Mouse (Mus musculus): Measurements from ENCODE around the gene Golt1a. TPM values are rescaled to one million over a fixed set of nuclear protein-coding genes. Genes with fewer than 3 reads are reported as not detected.

Golt1a gene
- total RNA-seq, 2 experiments from 2014 or later: not detected

DNA sequence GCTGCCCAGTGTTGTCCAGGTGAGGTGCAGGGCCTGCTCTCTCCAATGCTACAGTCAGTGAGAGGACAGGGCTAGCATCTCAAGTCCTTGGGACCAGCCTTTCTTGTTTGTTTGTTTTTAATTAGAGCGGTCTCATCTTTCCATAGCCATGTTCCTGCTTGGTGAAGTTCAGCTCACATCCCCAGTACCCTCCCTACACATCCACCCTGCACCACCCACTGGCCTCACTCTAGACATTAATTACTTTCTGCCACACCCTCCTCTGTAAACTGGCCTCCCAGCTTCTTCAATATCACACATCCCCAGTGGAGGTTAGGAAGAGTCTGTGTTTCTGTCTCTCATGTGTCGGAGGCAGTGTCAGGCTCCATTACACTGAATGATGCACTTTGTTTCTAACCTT, 34.8 kb downstream of the Golt1a start:
- no peak for DNase-seq (ENCODE audit: extremely low spot score in 1 of 2, low spot score in 1 of 2)

DNA sequence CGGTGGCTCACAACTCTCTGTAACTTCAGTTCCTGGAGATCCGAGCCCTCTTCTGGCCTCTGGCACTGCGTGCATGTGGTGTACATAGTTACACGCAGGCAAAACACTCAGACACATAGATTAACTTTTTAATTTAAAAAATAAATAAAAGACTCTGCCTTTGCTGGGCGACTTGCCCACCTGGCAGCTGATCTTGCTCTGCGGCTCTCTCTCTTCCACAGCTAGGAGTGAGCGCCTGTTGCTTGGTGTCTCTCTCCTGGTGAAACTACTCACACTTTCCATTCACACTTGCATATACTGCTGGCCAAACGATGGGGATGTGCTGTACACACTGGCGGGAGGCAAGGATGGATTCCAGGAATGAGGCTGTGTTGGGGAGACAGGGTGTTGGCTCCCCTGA, 36.9 kb downstream of the Golt1a start:
- DNase-seq (ENCODE audit: extremely low spot score in 1 of 2, low spot score in 1 of 2): no peak

DNA sequence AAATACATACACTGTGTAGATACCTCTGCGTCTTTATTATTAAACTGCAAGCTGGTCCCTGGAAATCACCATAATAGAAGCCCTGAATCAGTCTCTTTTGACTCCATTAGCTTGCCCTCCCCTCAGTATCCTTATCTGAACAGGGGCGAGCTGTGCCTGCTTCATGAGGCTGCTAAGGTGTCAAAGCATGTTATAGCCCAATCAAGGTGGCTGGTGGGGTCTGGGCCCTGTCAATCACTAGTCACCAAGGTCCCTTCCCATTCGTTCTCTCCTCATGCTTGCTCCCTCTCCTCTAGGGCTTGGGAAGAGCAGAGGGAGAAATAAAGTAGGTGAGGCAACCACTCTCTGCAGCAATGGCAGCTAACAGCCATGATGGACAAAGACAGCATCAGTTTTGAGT, 37.6 kb downstream of the Golt1a start:
- no peak for DNase-seq (ENCODE audit: extremely low spot score in 1 of 2, low spot score in 1 of 2)

DNA sequence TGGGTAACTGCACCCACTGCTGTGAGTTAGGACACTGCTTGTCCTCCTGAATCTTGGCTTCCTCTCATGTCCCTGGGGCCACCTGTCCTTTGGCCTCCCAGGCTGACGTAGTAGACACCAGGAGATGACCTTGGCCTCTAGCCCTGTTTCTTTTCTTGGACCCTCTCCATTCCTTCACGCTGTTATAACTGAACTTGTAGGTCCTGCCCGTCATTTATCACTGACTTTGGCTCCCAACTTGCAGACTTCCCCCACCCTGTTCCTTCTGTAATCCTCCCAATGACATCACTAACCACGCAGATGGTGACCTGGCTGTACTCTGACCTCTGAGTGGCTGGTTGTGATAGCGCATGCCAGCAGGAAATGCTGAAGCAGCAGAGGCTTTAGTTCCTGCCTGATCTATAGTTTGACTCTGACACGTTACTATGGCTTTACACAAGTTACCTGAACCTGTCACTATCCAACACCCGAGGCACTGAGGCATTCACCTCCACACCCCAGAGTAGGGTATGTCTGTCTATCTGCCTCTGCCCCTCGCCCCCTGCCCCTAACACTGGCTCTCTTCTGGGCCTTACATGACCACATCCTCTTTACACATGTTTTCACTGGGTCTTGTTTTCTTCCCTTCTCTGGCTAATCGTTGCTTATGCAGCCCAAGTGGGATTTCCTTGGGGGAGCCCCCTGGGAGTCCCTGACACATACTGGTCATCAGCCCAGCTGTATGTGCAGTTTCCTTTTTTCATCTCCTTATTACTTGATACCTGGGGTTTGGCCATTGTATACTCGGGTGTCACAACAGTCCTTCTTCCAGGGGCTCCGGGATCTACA, 38.3 kb downstream of the Golt1a start:
- no peak for DNase-seq (ENCODE audit: extremely low spot score in 1 of 2, low spot score in 1 of 2)

DNA sequence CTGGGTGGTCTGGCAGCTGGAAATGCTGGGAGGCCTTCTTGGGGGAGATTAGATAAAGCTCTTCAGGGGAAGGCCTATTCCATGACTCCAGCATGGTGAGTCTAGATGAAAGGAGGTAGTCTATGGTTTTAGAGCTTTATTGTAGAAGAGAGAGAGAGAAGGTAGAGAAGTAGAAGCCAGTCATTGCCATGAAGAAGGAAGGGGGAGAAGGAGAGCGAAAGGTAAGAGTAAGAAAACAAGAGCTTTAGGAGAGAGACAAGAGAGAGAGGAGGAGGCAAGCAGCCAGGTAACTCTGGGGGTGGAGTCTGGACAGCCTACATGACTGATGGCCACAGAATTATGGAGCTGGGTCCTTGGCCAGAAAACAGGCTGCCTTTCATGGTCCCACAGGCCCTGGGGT, 40.6 kb downstream of the Golt1a start, which contains the start of gene Ren1:
TSS of gene Ren1 (plus strand) at position 301 of the 400 bp plus-strand sequence.
- no peak for DNase-seq (ENCODE audit: extremely low spot score in 1 of 2, low spot score in 1 of 2)

DNA sequence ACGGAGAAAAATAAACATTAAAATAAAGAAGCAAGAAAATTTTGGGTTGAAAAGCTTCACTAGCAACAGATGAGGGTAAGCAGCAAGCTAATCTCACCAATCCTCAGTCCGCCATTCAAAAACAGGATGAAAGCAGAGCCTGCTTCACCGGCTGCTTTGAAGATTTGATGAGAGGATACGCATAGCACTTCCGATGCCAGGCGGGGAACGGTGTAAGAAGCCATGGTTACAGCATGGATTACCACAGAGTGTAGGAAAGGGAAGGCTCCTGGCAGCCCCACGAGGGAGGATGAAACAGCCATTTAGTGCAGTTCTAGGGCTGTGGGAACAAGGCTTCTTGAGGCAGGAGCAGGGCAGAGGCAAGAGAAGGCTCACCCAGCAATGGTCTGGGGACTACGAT, 42.2 kb downstream of the Golt1a start:
- no peak for DNase-seq (ENCODE audit: extremely low spot score in 1 of 2, low spot score in 1 of 2)

DNA sequence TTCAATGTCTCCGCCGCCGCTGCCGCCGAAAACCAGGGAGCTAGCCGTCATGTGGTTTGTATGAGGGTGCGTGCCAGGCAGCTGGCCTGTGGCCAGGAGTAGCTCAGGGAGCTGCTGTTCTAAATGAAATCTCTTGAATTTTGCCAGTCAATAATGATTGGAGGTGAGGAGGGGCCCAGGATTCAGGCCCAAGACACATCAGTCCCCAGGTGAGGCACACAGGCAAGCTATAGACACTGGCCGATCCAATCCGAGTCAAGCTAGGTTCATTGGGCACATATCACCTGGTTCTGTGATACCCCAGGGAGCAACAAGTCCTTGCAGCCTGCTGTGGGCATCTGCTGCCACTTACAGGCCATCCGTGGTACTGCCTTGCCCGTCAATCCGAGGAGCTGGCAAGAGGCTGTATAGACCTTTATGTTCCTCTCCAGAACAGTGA, 43.8 kb downstream of the Golt1a start:
- peak; percentile 78 to 93 for DNase-seq (ENCODE audit: extremely low spot score in 1 of 2, low spot score in 1 of 2)

DNA sequence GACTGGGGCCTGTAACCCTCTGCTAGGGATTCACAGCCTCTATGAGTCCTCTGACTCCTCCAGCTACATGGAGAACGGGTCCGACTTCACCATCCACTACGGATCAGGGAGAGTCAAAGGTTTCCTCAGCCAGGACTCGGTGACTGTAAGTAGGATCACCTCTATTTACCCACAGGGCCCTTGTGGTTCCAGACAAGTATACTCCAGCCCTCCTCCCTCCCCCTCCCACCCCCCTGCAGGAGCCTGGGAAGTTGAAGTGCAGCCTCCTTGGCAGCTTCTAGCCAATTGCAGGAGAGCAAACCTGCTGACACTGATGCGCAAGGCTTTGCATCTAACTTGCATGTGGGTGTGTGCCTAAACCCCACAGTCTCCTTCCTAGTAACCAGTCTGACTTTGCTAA, 45.9 kb downstream of the Golt1a start:
- DNase-seq (ENCODE audit: extremely low spot score in 1 of 2, low spot score in 1 of 2): no peak

DNA sequence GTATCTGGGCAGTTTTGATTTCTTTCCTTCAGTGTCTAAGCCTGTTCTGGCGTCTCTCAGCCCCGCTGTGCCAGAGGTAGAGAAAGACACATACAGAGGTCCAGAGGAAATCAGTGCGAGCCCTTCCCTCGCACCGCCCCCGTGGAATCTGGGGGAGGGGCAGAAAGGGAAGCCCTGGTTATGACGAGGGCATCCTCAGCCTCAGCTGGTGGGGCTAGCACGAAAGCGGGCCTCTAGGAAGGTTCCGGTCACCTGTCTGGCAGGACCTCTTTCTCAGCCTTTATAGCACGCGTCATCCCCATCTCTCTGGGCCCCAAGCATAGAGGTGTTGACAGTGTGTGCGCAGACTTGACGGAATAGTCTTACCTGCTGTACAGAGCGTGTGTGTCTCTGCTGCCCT, 46.3 kb downstream of the Golt1a start:
- no peak for DNase-seq (ENCODE audit: extremely low spot score in 1 of 2, low spot score in 1 of 2)

DNA sequence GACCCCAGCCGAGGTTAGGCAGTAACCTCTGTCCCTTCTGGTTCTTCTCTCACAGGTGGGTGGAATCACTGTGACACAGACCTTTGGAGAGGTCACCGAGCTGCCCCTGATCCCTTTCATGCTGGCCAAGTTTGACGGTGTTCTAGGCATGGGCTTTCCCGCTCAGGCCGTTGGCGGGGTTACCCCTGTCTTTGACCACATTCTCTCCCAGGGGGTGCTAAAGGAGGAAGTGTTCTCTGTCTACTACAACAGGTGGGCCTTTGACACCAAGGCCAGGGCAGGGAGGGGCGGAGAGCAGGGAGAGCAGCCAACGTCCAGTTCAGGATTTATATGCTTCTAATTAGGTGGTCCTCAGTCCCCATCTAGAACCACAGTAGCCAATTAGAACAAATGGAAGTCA, 46.7 kb downstream of the Golt1a start:
- no peak for DNase-seq (ENCODE audit: extremely low spot score in 1 of 2, low spot score in 1 of 2)

DNA sequence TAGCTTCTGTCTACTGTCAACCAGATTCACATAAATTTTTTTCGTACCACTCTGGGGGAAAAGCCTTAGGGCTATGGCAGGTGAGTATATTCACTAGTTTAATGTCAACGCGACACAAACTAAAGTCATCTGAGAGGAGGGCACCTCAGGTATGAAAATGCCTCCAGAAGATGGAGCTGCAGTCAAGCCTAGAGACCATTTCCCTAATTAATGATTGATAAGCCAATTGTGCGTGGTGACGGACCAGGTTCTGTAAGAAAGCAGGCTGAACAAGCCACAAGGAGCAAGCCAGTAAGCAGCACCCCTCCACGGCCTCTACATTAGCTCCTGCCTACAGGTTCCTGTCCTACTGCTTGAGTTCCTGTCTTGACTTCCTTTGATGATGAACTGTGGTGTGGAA, 51.4 kb downstream of the Golt1a start:
- no peak for DNase-seq (ENCODE audit: extremely low spot score in 1 of 2, low spot score in 1 of 2)

DNA sequence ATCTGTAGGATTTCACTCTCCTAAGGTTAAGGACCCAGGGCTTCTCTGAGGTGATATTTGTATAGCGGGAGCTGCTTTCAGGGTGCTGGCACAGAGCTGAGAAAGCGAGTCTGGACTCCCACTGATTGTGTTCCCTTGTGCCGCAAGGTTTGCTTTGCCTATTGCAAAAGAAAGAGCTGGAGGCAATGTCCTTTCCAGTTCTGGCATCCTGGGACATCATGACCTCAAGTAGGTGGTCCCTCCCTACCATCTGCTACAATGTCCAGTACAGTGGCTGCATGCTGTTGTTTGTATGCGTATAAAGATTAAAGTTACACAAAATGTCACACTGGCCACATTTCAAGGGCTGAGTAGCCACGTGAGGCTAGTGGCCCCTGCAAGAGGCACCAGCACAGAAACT, 52.5 kb downstream of the Golt1a start:
- DNase-seq (ENCODE audit: extremely low spot score in 1 of 2, low spot score in 1 of 2): no peak

DNA sequence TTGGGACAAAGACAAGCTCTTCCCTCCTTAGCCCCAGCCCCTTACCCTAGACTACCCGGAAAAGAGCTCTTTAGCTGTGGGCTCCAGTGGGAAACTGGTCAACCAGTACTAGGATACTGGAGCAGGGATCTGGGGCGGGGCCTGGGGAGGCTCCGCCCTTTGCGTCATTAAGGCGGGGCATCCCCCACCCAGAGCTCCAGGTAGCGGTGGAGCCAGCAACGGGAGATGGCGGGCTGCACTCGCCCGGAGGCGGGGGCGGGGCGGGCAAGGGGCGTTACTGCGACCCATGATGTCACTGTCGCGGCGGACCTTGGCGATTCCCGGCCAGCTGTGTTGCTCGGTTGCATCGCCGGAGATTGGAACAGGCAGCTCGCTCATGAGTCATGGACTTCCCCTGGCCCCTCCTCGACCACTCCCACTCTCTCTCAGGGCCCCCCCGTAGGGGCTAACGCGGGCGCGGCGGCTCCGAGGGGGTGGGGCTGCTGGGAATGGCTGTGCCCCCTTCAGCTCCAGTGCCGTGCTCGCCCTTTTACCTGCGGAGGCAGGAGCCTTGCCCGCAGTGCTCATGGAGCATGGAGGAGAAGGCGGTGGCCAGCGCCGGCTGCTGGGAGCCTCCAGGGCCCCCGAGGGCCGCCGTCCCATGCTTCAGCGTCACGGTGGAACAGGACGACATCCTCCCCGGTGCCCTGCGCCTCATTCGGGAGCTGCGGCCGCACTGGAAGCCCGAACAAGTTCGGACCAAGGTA, 53.8 kb downstream of the Golt1a start, which contains the start of gene Etnk2:
TSS of gene Etnk2 (plus strand) at position 297 of the 746 bp plus-strand sequence.
- peak; percentile 55 to 62 for DNase-seq (ENCODE audit: extremely low spot score in 1 of 2, low spot score in 1 of 2)

DNA sequence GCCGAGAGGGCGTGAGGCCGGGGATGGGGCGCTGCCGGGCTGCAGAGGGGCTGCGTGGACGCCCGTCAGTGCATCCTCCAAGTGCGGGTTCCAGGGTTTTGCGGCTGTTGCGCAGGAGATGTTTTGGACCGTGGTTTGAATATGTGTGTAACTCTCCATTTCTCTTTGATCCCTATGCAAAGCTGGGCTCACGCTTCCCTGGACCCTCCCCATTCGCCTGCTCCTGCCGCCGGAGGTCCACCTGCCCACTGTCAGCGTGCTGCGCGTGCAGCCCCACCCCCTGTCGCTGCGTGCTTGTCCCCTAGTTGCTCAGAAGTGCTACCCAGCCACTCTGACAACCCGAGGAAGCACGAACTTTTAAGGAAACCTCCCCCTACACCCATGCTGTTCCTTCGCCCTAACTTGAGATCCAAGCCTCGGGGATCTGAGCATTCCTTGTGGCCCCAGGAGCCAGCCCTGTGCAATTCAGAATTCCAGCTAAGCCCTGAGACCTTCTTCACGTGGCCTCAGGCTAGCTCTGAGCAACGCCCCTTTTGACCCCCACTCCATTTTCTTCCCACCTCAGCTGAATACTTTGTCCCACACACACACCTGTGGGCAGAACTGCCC, 54.5 kb downstream of the Golt1a start:
- DNase-seq (ENCODE audit: extremely low spot score in 1 of 2, low spot score in 1 of 2): no peak

DNA sequence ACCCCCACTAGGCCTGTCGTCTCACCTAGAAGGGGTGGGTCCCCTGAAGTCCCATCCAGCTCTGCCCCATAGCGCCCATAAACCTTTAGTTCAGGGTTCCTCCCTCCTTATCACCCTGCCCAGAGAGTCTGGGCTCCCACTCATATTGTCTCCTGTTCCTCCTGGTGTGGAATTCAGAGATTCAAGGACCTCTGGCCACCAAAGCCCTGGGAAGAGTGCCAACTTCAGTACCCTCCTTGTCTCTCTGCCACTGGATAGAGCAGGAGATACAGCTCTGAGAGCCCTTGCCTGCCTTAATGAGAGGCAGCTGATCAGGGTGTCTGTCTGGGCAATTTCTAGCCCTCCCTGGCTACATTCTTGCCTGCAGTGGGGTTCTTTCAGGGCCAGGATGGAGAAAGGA, 55.3 kb downstream of the Golt1a start:
- no peak for DNase-seq (ENCODE audit: extremely low spot score in 1 of 2, low spot score in 1 of 2)

DNA sequence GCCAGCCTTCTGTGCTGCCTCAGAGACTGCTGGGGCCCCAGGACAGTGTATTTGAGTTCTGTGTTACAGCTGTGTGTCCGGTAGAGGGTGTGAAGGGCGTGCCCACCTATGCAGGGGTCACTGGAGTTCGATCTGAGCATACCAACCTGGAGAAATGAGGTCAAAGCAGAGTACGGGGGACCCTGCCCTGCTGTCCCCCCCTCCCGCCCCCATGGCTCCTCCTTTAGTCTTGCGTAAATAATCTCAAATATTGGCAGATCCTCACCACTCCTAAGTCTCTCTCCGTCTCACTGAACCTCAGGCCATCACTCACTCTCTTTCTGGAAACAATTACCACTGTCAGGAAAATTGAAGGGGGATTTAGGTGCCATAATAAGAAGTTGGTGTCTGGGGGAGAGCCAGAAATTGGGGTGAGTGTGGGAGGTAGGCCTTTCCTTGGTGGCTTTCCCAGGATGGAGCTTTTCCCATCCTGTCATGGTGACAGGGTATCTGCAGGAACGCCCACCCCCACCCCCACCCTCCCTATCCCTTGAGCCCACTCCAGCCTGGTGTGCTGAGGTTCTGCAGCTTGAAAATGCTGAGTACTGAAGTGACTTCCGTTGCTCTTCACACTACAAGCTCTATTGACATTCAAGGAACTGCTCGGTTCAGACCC, 57.5 kb downstream of the Golt1a start:
- no peak for DNase-seq (ENCODE audit: extremely low spot score in 1 of 2, low spot score in 1 of 2)

DNA sequence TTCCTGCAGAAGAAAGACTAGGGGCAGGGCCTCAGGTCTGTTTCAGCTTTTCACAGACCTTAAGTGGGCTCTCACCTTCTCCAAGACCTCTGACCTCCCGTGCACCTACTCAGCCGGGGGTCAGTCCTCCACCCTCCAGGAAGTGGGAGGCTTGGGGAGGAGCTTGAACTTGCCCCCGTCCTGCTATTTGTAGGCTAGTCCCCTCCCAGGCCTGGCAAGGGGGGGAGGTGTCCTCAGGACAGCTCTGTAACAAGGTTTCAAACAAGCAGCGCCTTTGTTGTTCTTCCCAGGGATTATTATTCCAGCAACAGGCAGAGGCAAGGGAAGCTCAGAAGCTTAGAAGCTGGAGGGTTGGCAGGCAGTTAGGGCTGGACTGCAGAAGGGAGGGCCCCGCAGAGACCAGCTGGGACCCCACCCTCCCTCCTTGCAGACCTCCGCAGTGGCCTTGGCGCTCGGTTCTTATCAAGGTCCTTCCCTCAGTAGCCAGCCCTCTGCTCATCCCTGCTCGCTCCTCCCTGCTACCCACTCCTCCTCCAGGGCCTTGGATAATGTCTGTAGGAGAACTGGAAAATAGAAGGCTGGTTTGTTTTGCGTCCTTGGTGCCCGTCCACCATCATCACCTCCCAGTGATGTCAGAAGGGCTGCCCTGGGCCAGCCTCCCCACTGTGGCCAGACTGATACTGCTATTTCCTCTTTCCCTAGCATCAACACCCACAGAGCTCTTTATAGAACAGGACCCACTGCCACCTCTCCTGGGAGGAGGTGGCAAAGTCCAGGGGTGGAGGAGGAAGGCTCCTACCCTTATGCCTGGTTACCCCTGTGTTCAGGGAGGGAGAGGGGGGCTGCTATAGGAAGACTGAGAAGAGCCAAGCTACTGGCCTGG, 58.2 kb downstream of the Golt1a start:
- no peak for DNase-seq (ENCODE audit: extremely low spot score in 1 of 2, low spot score in 1 of 2)

DNA sequence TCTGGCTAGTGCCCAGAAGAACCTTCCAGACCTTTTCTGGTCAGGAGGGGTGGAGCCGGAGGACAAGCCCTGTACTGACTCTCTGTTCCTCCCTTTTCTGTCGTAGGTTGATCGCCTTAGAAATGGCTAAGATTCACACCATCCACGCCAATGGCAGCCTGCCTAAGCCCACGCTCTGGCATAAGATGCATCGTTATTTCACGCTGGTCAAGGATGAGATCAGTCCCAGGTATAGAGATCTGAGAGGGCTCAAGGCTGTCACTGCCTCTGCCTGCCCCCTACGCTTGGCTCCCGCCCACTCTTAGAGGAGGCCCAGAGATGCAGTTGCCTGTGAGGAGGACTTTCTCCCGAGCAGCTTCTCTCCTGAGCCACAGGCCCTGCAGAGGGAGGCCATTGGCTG, 59.0 kb downstream of the Golt1a start:
- DNase-seq (ENCODE audit: extremely low spot score in 1 of 2, low spot score in 1 of 2): no peak

DNA sequence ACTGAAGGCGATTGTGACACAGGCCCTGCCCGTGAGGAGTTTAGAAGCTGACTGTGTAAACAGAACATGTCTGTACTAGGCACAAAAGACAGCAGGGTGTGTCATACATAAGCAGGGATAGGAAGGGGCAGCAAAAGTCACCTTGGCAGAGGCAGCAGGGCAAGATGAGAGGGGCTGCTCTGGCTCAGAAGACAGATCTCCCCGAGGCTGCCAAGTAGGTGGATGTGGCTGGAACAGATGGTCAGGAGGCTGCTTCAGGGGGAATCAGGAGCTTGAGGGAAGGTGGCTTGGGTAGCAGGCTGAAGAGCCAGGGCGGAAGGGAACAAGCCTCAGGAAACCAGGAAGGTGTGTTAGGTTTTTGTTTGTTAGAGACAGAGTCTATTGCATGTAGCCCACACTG, 60.8 kb downstream of the Golt1a start:
- no peak for DNase-seq (ENCODE audit: extremely low spot score in 1 of 2, low spot score in 1 of 2)

DNA sequence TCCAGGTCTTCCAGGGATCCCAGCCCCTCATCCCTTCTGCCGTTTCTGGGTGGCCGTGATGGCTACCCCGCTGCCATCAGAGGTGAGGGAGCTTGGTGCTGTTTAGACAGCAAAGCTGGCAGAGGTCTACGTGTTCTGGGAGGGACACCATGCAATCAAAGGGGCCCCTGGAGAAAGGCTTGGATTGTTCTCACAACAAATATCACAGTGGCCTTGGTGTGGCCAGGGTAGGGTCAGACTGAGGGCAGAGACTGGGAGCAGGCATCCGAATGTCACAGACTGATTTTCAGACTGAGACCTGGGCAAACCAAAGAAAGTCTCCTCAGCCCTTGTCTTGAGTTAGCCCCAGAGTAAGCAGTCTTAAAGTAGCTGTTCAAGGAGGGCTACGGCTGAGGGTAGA, 61.8 kb downstream of the Golt1a start:
- DNase-seq (ENCODE audit: extremely low spot score in 1 of 2, low spot score in 1 of 2): no peak
